Mouse (Mus musculus) erythroblast, embryonic 14.5 days (primary cell): ENCODE data around the gene Kif27.

Experiments
- GATA1 ChIP-seq: IDR thresholded peaks from 2 replicates; pipeline ENCODE4 v1.6.1; 2012; ENCODE audit warnings: low read length, inconsistent platforms, mixed read lengths
- TAL1 ChIP-seq: IDR thresholded peaks from 3 replicates; pipeline ENCODE4 v1.6.1; 2012; ENCODE audit warnings: low read length, inconsistent platforms, mixed read lengths

DNA sequence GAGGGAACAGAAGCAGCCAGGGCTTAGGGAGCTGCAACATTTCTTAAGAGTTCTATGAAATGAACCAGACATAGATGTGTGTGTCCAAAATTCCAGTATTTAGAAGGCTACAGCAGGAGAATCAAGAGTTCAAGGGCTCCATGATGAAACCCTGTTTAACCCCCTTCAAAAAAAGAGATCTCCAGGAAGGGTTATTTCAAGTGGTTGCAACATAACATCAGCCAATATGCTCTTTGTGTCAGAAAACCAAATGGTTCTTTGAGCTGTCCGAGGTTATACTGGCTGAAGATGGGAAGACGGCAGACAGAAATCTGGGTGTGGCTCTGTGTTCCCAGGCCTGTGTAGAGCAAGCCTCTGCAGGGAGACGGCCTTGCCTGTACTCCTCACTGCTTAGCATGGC, 63.3 kb downstream of the Kif27 start:
- TF ChIP-seq GATA1 (no peak), TAL1 (no peak)
